Mouse (Mus musculus) MEL (cell line): ENCODE measurements at regions not wholly inside any gene's neighbourhood (a gene's known extent, or its start where the extent isn't known, plus 50 kb on each side); places are given as distances from the start of the nearest gene placed in this dataset.

ENCODE experiments used
- DNase-seq: peaks from one replicate; pipeline ENCODE4 v3.0.0; 2011; ENCODE audit warnings: low read depth, low spot score
- H3K27ac ChIP-seq: 2 replicates; pipeline ENCODE4 v1.5.1; 2012; ENCODE audit warnings: low read depth, mild to moderate bottlenecking, control low read depth, low read length, moderate library complexity; ENCODE audit not compliant: control insufficient read depth
- H3K27me3 ChIP-seq, 2 experiments: fragments of 150-350 bp in 1 of 2; sonication (generic) in 1 of 2; 2 replicates each; pipeline ENCODE4 v1.6.1; 2012; ENCODE audit warnings: low read length in 2 of 2, mild to moderate bottlenecking in 2 of 2, improper control_type of control experiment in 1 of 2, moderate library complexity in 1 of 2; ENCODE audit not compliant: insufficient read depth in 2 of 2, control insufficient read depth in 1 of 2
- H3K36me3 ChIP-seq, 2 experiments: 2 replicates each; pipeline ENCODE4 v1.6.1; 2012 to 2014; ENCODE audit warnings: low read length in 2 of 2, improper control_type of control experiment in 1 of 2, inconsistent platforms in 1 of 2, mild to moderate bottlenecking in 1 of 2; ENCODE audit not compliant: insufficient read depth in 2 of 2, control insufficient read depth in 1 of 2
- H3K4me1 ChIP-seq, 2 experiments: fragments of 150-350 bp in 1 of 2; sonication (generic) in 1 of 2; 2 replicates each; pipeline ENCODE4 v1.6.1; 2012; ENCODE audit warnings: low read length in 2 of 2, improper control_type of control experiment in 1 of 2, mild to moderate bottlenecking in 1 of 2; ENCODE audit not compliant: insufficient read depth in 2 of 2, control insufficient read depth in 1 of 2
- H3K4me3 ChIP-seq, 2 experiments: fragments of 150-350 bp in 1 of 2; sonication (generic) in 1 of 2; 2 replicates each; pipeline ENCODE4 v1.5.1; 2012; ENCODE audit warnings: low read depth in 2 of 2, low read length in 2 of 2, mild to moderate bottlenecking in 2 of 2, moderate library complexity in 2 of 2, control low read depth in 1 of 2, improper control_type of control experiment in 1 of 2; ENCODE audit not compliant: control insufficient read depth in 1 of 2, insufficient read depth in 1 of 2
- H3K79me2 ChIP-seq: 2 replicates; pipeline ENCODE4 v1.6.1; 2012; ENCODE audit warnings: mild to moderate bottlenecking, low read length, moderate library complexity; ENCODE audit not compliant: control insufficient read depth, poor library complexity, insufficient read depth
- H3K9ac ChIP-seq: 2 replicates; pipeline ENCODE4 v1.6.1; 2012; ENCODE audit warnings: low read depth, mild to moderate bottlenecking, control low read depth, low read length, moderate library complexity; ENCODE audit not compliant: control insufficient read depth, poor library complexity, severe bottlenecking
- H3K9me3 ChIP-seq: fragments of 150-350 bp; sonication (generic); replicated peaks from 2 replicates; pipeline ENCODE4 v1.6.1; 2012; ENCODE audit warnings: mild to moderate bottlenecking, low read length, improper control_type of control experiment, moderate library complexity; ENCODE audit not compliant: insufficient read depth
- BHLHE40 ChIP-seq: IDR thresholded peaks from 2 replicates; pipeline ENCODE4 v1.6.1; 2012; ENCODE audit warnings: low read depth, mild to moderate bottlenecking, inconsistent platforms, low read length, improper control_type of control experiment, borderline replicate concordance
- CHD2 ChIP-seq: IDR thresholded peaks from 2 replicates; pipeline ENCODE4 v1.6.1; 2011; ENCODE audit warnings: low read length, improper control_type of control experiment
- CTCF ChIP-seq, 3 experiments: IDR thresholded peaks in 2 of 3; conservative IDR thresholded peaks in 1 of 3; 2 replicates each; pipeline ENCODE4 v1.5.1; 2011 to 2012; ENCODE audit warnings: low read length in 3 of 3, low read depth in 2 of 3, mild to moderate bottlenecking in 2 of 3, improper control_type of control experiment in 1 of 3, inconsistent platforms in 1 of 3, mixed read lengths in 1 of 3, moderate library complexity in 1 of 3; ENCODE audit not compliant: control insufficient read depth in 1 of 3, insufficient read depth in 1 of 3, poor library complexity in 1 of 3, severe bottlenecking in 1 of 3
- E2F4 ChIP-seq: IDR thresholded peaks from 2 replicates; pipeline ENCODE4 v1.6.1; 2011; ENCODE audit warnings: low read depth, low read length, improper control_type of control experiment, borderline replicate concordance
- ELF1 ChIP-seq: IDR thresholded peaks from 2 replicates; pipeline ENCODE4 v1.6.1; 2014; ENCODE audit warnings: low read depth, mild to moderate bottlenecking, inconsistent platforms, low read length, improper control_type of control experiment, moderate library complexity
- EP300 ChIP-seq, 2 experiments: IDR thresholded peaks; 2 replicates each; pipeline ENCODE4 v1.6.1; 2011; ENCODE audit warnings: improper control_type of control experiment in 2 of 2, low read length in 2 of 2, low read depth in 1 of 2, mild to moderate bottlenecking in 1 of 2
- HCFC1 ChIP-seq: IDR thresholded peaks from 2 replicates; pipeline ENCODE4 v1.6.1; 2012; ENCODE audit warnings: low read depth, mild to moderate bottlenecking, inconsistent platforms, low read length, improper control_type of control experiment, moderate library complexity
- JUND ChIP-seq: IDR thresholded peaks from 2 replicates; pipeline ENCODE4 v1.6.1; 2011; ENCODE audit warnings: low read depth, mild to moderate bottlenecking, improper control_type of control experiment, low read length
- KAT2A ChIP-seq: conservative IDR thresholded peaks from 2 replicates; pipeline ENCODE4 v1.6.1; 2012; ENCODE audit warnings: low read depth, low read length, improper control_type of control experiment, inconsistent platforms
- MAFK ChIP-seq: IDR thresholded peaks from 2 replicates; pipeline ENCODE4 v1.6.1; 2011; ENCODE audit warnings: low read depth, mild to moderate bottlenecking, low read length, improper control_type of control experiment, borderline replicate concordance
- MAX ChIP-seq: IDR thresholded peaks from 2 replicates; pipeline ENCODE4 v1.6.1; 2011; ENCODE audit warnings: low read length, improper control_type of control experiment
- MAZ ChIP-seq: IDR thresholded peaks from 2 replicates; pipeline ENCODE4 v1.6.1; 2012; ENCODE audit warnings: low read depth, mild to moderate bottlenecking, inconsistent platforms, low read length, improper control_type of control experiment
- MXI1 ChIP-seq: IDR thresholded peaks from 2 replicates; pipeline ENCODE4 v1.6.1; 2011; ENCODE audit warnings: mild to moderate bottlenecking, low read depth, low read length, improper control_type of control experiment
- MYC ChIP-seq: IDR thresholded peaks from 2 replicates; pipeline ENCODE4 v1.6.1; 2011; ENCODE audit warnings: low read depth, mild to moderate bottlenecking, low read length, improper control_type of control experiment, moderate library complexity
- POLR2A ChIP-seq, 2 experiments: IDR thresholded peaks; 2 replicates each; pipeline ENCODE4 v1.6.1; 2011 to 2012; ENCODE audit warnings: low read length in 2 of 2, mild to moderate bottlenecking in 2 of 2, control low read depth in 1 of 2, improper control_type of control experiment in 1 of 2, low read depth in 1 of 2, moderate library complexity in 1 of 2; ENCODE audit not compliant: control insufficient read depth in 1 of 2, insufficient read depth in 1 of 2, poor library complexity in 1 of 2
- POLR2AphosphoS2 ChIP-seq: IDR thresholded peaks from 2 replicates; pipeline ENCODE4 v1.6.1; 2011; ENCODE audit warnings: low read length, improper control_type of control experiment
- POLR2AphosphoS5 ChIP-seq: IDR thresholded peaks from 2 replicates; pipeline ENCODE4 v1.6.1; 2012; ENCODE audit warnings: low read depth, borderline replicate concordance, mild to moderate bottlenecking, inconsistent platforms, low read length, moderate library complexity, mixed read lengths
- RAD21 ChIP-seq: IDR thresholded peaks from 2 replicates; pipeline ENCODE4 v1.6.1; 2011; ENCODE audit warnings: mild to moderate bottlenecking, low read depth, low read length, improper control_type of control experiment
- SMC3 ChIP-seq: IDR thresholded peaks from 2 replicates; pipeline ENCODE4 v1.6.1; 2011; ENCODE audit warnings: low read depth, low read length, improper control_type of control experiment
- TAL1 ChIP-seq: IDR thresholded peaks from 2 replicates; pipeline ENCODE4 v1.6.1; 2012; ENCODE audit warnings: mild to moderate bottlenecking, inconsistent platforms, low read length, moderate library complexity, mixed read lengths
- TCF12 ChIP-seq: IDR thresholded peaks from 2 replicates; pipeline ENCODE4 v1.6.1; 2014; ENCODE audit warnings: low read depth, mild to moderate bottlenecking, inconsistent platforms, low read length, improper control_type of control experiment, moderate library complexity
- USF2 ChIP-seq, 2 experiments: IDR thresholded peaks; 2 replicates each; pipeline ENCODE4 v1.6.1; 2011 to 2012; ENCODE audit warnings: improper control_type of control experiment in 2 of 2, low read length in 2 of 2, borderline replicate concordance in 1 of 2, inconsistent platforms in 1 of 2, low read depth in 1 of 2, mild to moderate bottlenecking in 1 of 2; ENCODE audit not compliant: insufficient read depth in 1 of 2
- ZKSCAN1 ChIP-seq: IDR thresholded peaks from 2 replicates; pipeline ENCODE4 v1.6.1; 2012; ENCODE audit warnings: low read depth, mild to moderate bottlenecking, inconsistent platforms, low read length, improper control_type of control experiment, moderate library complexity

DNA sequence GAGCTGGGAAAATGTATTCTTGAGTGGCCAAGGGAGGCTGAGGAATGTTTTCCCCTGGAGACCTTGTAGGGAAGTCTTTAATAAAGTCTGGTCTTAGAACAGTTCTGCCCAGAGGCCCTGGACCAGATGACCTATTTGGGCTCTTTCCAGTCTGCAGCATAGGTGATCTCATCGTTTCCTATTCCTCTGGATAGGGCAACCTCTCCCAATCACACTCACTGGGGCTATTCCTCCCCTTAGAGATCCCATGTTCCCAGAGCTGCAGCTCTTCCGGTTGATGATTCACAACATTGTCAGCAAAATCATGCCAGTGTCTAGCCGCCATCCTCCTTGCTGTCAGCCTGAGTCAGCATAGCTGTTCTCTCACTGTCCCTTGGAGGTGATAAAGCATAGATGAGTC lies 60.1 kb upstream of the Pja1 start:
- H3K27ac ChIP-seq = no peak overlapping the region
- H3K9me3 ChIP-seq = no peaks in the 10 kb centered on the region
- H3K4me1 ChIP-seq = no peaks in the 10 kb centered on the region
- no peaks in the 10 kb centered on the region for H3K36me3 ChIP-seq
- TF ChIP-seq MXI1 (no peak), CTCF (IDR thresholded peaks at IDR 0.05 in 2 of 3, conservative IDR thresholded peaks at IDR 0.05 in 1 of 3; ENCODE audit: control insufficient read depth in 1 of 3, insufficient read depth in 1 of 3, low read depth in 2 of 3, low read length in 3 of 3, poor library complexity in 1 of 3, severe bottlenecking in 1 of 3) (no peak), MYC (no peak), HCFC1 (no peak), BHLHE40 (no peak), E2F4 (no peak), ZKSCAN1 (no peak), POLR2A (IDR thresholded peaks at IDR 0.05; ENCODE audit: control insufficient read depth in 1 of 2, insufficient read depth in 1 of 2, low read depth in 1 of 2, low read length in 2 of 2, poor library complexity in 1 of 2) (no peak), CHD2 (no peak), JUND (no peak), TAL1 (no peak), SMC3 (no peak), RAD21 (no peak), MAFK (no peak)
- no peak for DNase-seq
- H3K79me2 ChIP-seq = no peaks in the 10 kb centered on the region
- H3K4me3 ChIP-seq = no peak overlapping the region
- H3K9ac ChIP-seq = no peak overlapping the region
- no peaks in the 10 kb centered on the region; a peak in 1 of 4 replicates for H3K27me3 ChIP-seq

DNA sequence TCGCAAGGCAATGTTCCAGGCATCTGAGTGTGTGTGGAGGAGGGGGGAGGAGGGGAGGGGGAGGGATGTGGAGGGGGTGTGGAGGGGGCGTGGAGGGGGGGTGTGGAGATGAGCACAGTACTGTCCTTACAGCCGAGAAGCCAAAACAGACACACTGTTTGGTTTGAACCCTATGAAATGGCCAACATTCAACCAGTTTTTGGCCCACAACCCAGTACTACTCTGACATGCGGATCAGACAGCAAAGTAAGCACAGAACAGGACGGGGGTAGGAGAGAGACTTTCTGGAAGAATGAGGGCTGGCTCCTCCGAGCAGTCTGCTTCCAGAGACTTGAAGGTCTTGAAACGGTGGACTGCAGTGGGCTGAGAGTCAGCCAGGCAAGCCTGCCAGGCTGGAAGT lies 59.4 kb upstream of the Pja1 start:
- Histone ChIP-seq H3K36me3 (no peaks in the 10 kb centered on the region), H3K27ac (no peak overlapping the region), H3K4me1 (no peaks in the 10 kb centered on the region), H3K79me2 (no peaks in the 10 kb centered on the region), H3K27me3 (no peaks in the 10 kb centered on the region; a peak in 1 of 4 replicates), H3K9me3 (no peaks in the 10 kb centered on the region), H3K9ac (no peak overlapping the region), H3K4me3 (no peak overlapping the region)
- DNase-seq = no peak
- TF ChIP-seq MYC = no peak
- TF ChIP-seq RAD21 = no peak
- TF ChIP-seq ELF1 = no peak
- no peak for TF ChIP-seq KAT2A
- TF ChIP-seq MXI1 = no peak

DNA sequence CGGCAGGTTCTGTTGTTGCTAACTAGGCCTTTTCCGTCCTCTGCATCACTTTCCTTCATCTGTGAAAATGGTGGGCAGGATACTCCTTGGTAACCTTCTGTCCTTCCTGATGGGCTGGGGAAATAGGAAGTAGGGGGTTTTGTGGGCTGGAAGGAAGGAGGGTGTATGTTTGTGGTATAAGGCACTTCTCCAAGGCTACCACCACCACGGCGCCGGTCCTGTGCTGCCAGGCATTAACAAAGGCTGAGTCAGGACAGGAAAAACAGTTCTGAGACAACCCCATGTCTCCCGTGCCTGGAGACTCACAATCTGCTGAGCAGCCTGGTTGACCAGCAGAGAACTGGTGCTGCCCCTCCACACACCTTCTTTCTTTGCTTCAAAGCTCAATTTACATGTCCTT lies 52.2 kb upstream of the Pja1 start:
- Histone ChIP-seq H3K27me3 (no peaks in the 10 kb centered on the region; a peak in 1 of 4 replicates), H3K79me2 (no peaks in the 10 kb centered on the region), H3K36me3 (no peaks in the 10 kb centered on the region), H3K9me3 (no peaks in the 10 kb centered on the region), H3K4me3 (no peak overlapping the region), H3K9ac (no peak overlapping the region), H3K4me1 (no peaks in the 10 kb centered on the region), H3K27ac (no peak overlapping the region)
- no peak for TF ChIP-seq KAT2A
- TF ChIP-seq USF2 (IDR thresholded peaks at IDR 0.05; ENCODE audit: borderline replicate concordance in 1 of 2, insufficient read depth in 1 of 2, low read depth in 1 of 2, low read length in 2 of 2) = no peak
- no peak for TF ChIP-seq MAX
- no peak for TF ChIP-seq POLR2AphosphoS5
- no peak for TF ChIP-seq TCF12
- no peak for TF ChIP-seq E2F4
- TF ChIP-seq EP300 (IDR thresholded peaks at IDR 0.05; ENCODE audit: low read depth in 1 of 2, low read length in 2 of 2) = no peak
- TF ChIP-seq POLR2AphosphoS2 = no peak
- TF ChIP-seq MAZ = no peak
- DNase-seq = peak; percentile 19
